Mouse (Mus musculus) limb, embryonic 14.5 days (tissue): ENCODE measurements around the gene Atf6b. TPM values are rescaled to one million over a fixed set of nuclear protein-coding genes. Genes with fewer than 3 reads are reported as not detected.

Source experiments
- ATAC-seq: fragments of 200-750 bp; cut with Nextera tagmentation; 2 replicates; pipeline ENCODE4 v1.8.0; 2017; ENCODE audit warnings: low read depth, moderate number of reproducible peaks, moderate TSS enrichment; ENCODE audit not compliant: low FRiP score
- DNase-seq: peaks from one replicate; pipeline ENCODE4 v3.0.0-alpha.2; 2015; ENCODE audit warnings: low spot score
- H3K27ac ChIP-seq: fragments of 300-500 bp; sonication (generic); replicated peaks from 2 replicates; pipeline ENCODE4 v1.5.1; 2014; ENCODE audit warnings: low read depth, mild to moderate bottlenecking, low read length, moderate library complexity, mixed read lengths
- H3K27me3 ChIP-seq: fragments of 300-500 bp; sonication (generic); 2 replicates; pipeline ENCODE4 v1.6.1; 2014; ENCODE audit warnings: low read length, mixed read lengths; ENCODE audit not compliant: control insufficient read depth, insufficient read depth
- H3K36me3 ChIP-seq: fragments of 300-500 bp; sonication (generic); 2 replicates; pipeline ENCODE4 v1.6.1; 2014; ENCODE audit warnings: mild to moderate bottlenecking, low read length, moderate library complexity, mixed read lengths; ENCODE audit not compliant: control insufficient read depth, insufficient read depth
- H3K4me1 ChIP-seq: fragments of 300-500 bp; sonication (generic); 2 replicates; pipeline ENCODE4 v1.6.1; 2014; ENCODE audit warnings: antibody characterized with exemption, low read length, mixed read lengths; ENCODE audit not compliant: control insufficient read depth, insufficient read depth
- H3K4me2 ChIP-seq: fragments of 300-500 bp; sonication (generic); replicated peaks from 2 replicates; pipeline ENCODE4 v1.6.1; 2014; ENCODE audit warnings: low read depth, mild to moderate bottlenecking, low read length, moderate library complexity; ENCODE audit not compliant: severe bottlenecking
- H3K4me3 ChIP-seq: fragments of 300-500 bp; sonication (generic); replicated peaks from 2 replicates; pipeline ENCODE4 v1.5.1; 2014; ENCODE audit warnings: low read length
- H3K9ac ChIP-seq: fragments of 300-500 bp; sonication (generic); 2 replicates; pipeline ENCODE4 v1.6.1; 2014; ENCODE audit warnings: mild to moderate bottlenecking, low read depth, low read length, moderate library complexity; ENCODE audit not compliant: severe bottlenecking
- H3K9me3 ChIP-seq: fragments of 300-500 bp; sonication (generic); 2 replicates; pipeline ENCODE4 v1.6.1; 2016; ENCODE audit warnings: low read length; ENCODE audit not compliant: control insufficient read depth
- POLR2A ChIP-seq: fragments of 200-500 bp; IDR thresholded peaks from 2 replicates; pipeline ENCODE4 v1.8.0; 2012; ENCODE audit warnings: inconsistent platforms, mild to moderate bottlenecking, moderate library complexity, borderline replicate concordance; ENCODE audit not compliant: insufficient read depth, insufficient read length; ENCODE audit errors: extremely low read depth
- WGBS: fragments of 180-500 bp; shearing (Covaris S2); extraction: QIAGEN DNeasy Blood & Tissue Kit; methylation state at CpG from one replicate; pipeline ENCODE4 v1.1.7; 2014; 5-methylcytosine and 5-hydroxymethylcytosine counted together
- polyA plus RNA-seq, 2 experiments: library from polyadenylated mRNA; depleted of rRNA in 1 of 2; stranded (reverse) in 1 of 2; unstranded in 1 of 2; fragments of >200 nt; fragmentation: Nextera tagmentation in 1 of 2; extraction: Ambion mirVana in 1 of 2; gene quantifications; 2 replicates each; pipeline versions ENCODE4 v1.2.1 to v1.2.3; 2012 to 2014

The Atf6b gene
- polyA plus RNA-seq, 2 experiments = 68.3 to 104 TPM

GRCm38 (mm10) chr17:34662468-34662867, 15.5 kb downstream of the Atf6b start:
- WGBS = 75% methylated on average over 1 of the region's 1 CpGs
- H3K9me3 ChIP-seq = no peaks in the 10 kb centered on the region
- ATAC-seq (no peak), DNase-seq (no peak)
- TF ChIP-seq POLR2A = no peak
- H3K4me3 ChIP-seq = no peak overlapping the region
- H3K36me3 ChIP-seq = no peaks in the 10 kb centered on the region
- peaks cover 27% of the 10 kb centered on the region for H3K27me3 ChIP-seq
- no peak overlapping the region for H3K9ac ChIP-seq
- no peak overlapping the region for H3K27ac ChIP-seq
- H3K4me2 ChIP-seq = no peak overlapping the region
- H3K4me1 ChIP-seq = peaks cover 7% of the 10 kb centered on the region

DNA sequence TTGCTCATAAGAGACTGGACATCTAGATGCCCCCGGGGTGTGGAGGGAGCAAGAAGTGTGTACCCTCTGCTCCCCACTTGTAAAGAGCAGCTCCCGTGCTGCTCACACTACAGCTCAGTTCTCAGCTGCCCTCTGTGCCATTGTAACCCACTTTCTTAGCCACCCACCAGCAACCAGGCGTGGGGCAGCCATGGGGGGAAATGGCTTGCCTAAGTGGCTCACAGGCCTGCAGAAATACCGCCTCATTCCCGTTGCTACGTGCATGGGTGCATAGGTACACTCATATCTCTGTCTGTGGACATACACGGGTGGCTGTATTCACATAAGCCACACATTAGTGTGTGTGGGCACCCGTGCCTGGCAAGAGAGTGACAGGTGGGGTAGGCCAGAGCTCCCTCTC, 16.0 kb downstream of the Atf6b start:
- peaks cover 27% of the 10 kb centered on the region for H3K27me3 ChIP-seq
- DNase-seq = no peak
- no peak for TF ChIP-seq POLR2A
- no peak overlapping the region for H3K4me2 ChIP-seq
- no peak overlapping the region for H3K27ac ChIP-seq
- peaks cover 7% of the 10 kb centered on the region for H3K4me1 ChIP-seq
- no peak overlapping the region for H3K4me3 ChIP-seq
- no peak overlapping the region for H3K9ac ChIP-seq
- no peaks in the 10 kb centered on the region for H3K36me3 ChIP-seq
- 77% methylated on average over 8 of the region's 8 CpGs for WGBS
- H3K9me3 ChIP-seq = no peaks in the 10 kb centered on the region
- ATAC-seq = no peak

DNA sequence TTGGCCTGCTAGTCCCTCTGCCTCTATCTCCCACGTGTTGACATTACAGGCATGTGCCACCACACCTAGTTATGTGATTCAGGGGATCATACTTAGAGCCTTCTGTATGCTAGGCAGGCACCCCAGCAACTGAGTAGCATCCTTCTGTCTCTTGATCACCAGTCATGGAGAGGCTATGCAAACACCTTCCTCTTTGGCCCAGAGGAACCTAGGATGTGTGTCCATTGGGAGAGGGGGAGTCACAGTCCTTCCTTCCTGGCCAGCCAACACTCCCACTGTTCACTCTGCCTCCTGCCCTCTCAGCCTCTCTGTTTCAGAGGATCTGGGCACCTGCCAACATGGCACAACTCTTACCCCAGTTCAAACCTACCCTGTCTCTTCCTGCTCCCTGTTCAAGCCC, 16.6 kb downstream of the Atf6b start:
- peaks cover 7% of the 10 kb centered on the region for H3K4me1 ChIP-seq
- no peak overlapping the region for H3K4me3 ChIP-seq
- no peak for TF ChIP-seq POLR2A
- H3K27ac ChIP-seq = no peak overlapping the region
- H3K27me3 ChIP-seq = peaks cover 27% of the 10 kb centered on the region
- no peaks in the 10 kb centered on the region for H3K36me3 ChIP-seq
- no peaks in the 10 kb centered on the region for H3K9me3 ChIP-seq
- ATAC-seq (no peak), DNase-seq (no peak)
- no peak overlapping the region for H3K4me2 ChIP-seq
- WGBS = 22% methylated on average over 1 of the region's 1 CpGs
- H3K9ac ChIP-seq = no peak overlapping the region

GRCm38 (mm10) chr17:34664472-34664871, 17.5 kb downstream of the Atf6b start:
- no peak overlapping the region for H3K27ac ChIP-seq
- peaks cover 7% of the 10 kb centered on the region for H3K4me1 ChIP-seq
- H3K36me3 ChIP-seq = no peaks in the 10 kb centered on the region
- no peak overlapping the region for H3K4me3 ChIP-seq
- no peak for TF ChIP-seq POLR2A
- no peak overlapping the region for H3K4me2 ChIP-seq
- DNase-seq (no peak), ATAC-seq (no peak)
- no peak overlapping the region for H3K9ac ChIP-seq
- 79% methylated on average over 7 of the region's 7 CpGs for WGBS
- no peaks in the 10 kb centered on the region for H3K9me3 ChIP-seq
- H3K27me3 ChIP-seq = peaks cover 26% of the 10 kb centered on the region

DNA sequence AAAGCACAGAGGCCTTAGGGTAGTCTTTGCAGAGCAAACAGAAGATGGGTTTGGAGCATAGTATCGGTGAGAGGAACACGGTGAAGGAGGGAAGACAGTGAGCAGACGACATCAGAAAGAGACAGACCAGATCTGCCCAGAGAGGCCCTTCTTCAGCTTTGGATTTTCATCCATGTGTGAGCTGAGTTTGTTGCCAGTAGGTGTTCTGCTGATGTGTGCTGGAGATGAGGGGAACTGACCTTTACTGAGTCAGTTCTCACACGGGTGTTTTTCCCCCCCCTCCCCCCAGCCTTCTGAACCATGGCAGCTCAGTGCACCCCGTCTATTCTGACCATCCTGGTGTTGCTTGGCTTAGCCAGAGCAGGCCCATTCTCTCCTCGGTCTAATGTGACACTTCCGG, 23.3 kb downstream of the Atf6b start, which contains the start of gene Tnxb:
Gene Tnxb (plus strand): TSS at position 301 of the 400 bp plus-strand sequence.
- H3K4me1 ChIP-seq = no peaks in the 10 kb centered on the region
- H3K9me3 ChIP-seq = no peaks in the 10 kb centered on the region
- ATAC-seq (no peak), DNase-seq (no peak)
- 68% methylated on average over 7 of the region's 7 CpGs for WGBS
- H3K27me3 ChIP-seq = peaks cover 61% of the 10 kb centered on the region
- no peaks in the 10 kb centered on the region for H3K36me3 ChIP-seq
- peak within 1 kb of the TSS; percentile 43; the same call in 1 of the 2 replicates for H3K9ac ChIP-seq
- no peak for TF ChIP-seq POLR2A
- H3K4me3 ChIP-seq = peak within 1 kb of the TSS; percentile 30
- no peak within 1 kb of the TSS for H3K27ac ChIP-seq
- peak within 1 kb of the TSS; percentile 53 for H3K4me2 ChIP-seq
